Comparison of ENCODE assay signal across 8 mouse cellular contexts in genomic region chr6:47595696-47596095, GRCm38 (mm10). TPM values are rescaled to one million over a fixed set of nuclear protein-coding genes. Genes with fewer than 3 reads are reported as not detected.
DNase-seq lines count a peak whose midpoint lies in the region; ATAC-seq and TF ChIP-seq lines count a peak whose summit lies in the region.

No protein-coding gene starts in this region.

- no peak for TF ChIP-seq CTCF in hindbrain, postnatal 0 days (IDR thresholded peaks at IDR 0.05; ENCODE audit: low read depth)

- H3K36me3 ChIP-seq in kidney, embryonic 15.5 days = no peaks in the 10 kb centered on the region
- no peaks in the 10 kb centered on the region for H3K36me3 ChIP-seq in hindbrain, postnatal 0 days (ENCODE audit: insufficient read depth, low read length)
- no peaks in the 10 kb centered on the region for H3K36me3 ChIP-seq in midbrain, embryonic 13.5 days

- WGBS in kidney, embryonic 15.5 days = 2% methylated on average over 6 of the region's 6 CpGs
- 2% methylated on average over 6 of the region's 6 CpGs for WGBS in hindbrain, postnatal 0 days
- WGBS in midbrain, embryonic 13.5 days = 3% methylated on average over 6 of the region's 6 CpGs

- peak overlapping the region; percentile 92 for H3K4me3 ChIP-seq in kidney, embryonic 15.5 days (replicated peaks)
- H3K4me3 ChIP-seq in hindbrain, postnatal 0 days (ENCODE audit: low read length) = peak overlapping the region; percentile 86
- peak overlapping the region; percentile 94 for H3K4me3 ChIP-seq in midbrain, embryonic 13.5 days (replicated peaks)

- no peaks in the 10 kb centered on the region for H3K27me3 ChIP-seq in kidney, embryonic 15.5 days
- H3K27me3 ChIP-seq in hindbrain, postnatal 0 days (ENCODE audit: insufficient read depth, low read length) = no peaks in the 10 kb centered on the region
- no peaks in the 10 kb centered on the region for H3K27me3 ChIP-seq in midbrain, embryonic 13.5 days

- peak overlapping the region; percentile 81 for H3K4me2 ChIP-seq in kidney, embryonic 15.5 days
- peak overlapping the region; percentile 94 for H3K4me2 ChIP-seq in hindbrain, postnatal 0 days (ENCODE audit: low read depth, low read length)
- H3K4me2 ChIP-seq in midbrain, embryonic 13.5 days (replicated peaks) = peak overlapping the region; percentile 75

- H3K27ac ChIP-seq in kidney, embryonic 15.5 days = peak overlapping the region; percentile 98
- peak overlapping the region; percentile 97 for H3K27ac ChIP-seq in hindbrain, postnatal 0 days
- peak overlapping the region; percentile 99 for H3K27ac ChIP-seq in midbrain, embryonic 13.5 days

- H3K9ac ChIP-seq in kidney, embryonic 15.5 days = peak overlapping the region; percentile 71
- H3K9ac ChIP-seq in hindbrain, postnatal 0 days (replicated peaks; ENCODE audit: low read length) = peak overlapping the region; percentile 92
- peak overlapping the region; percentile 84 for H3K9ac ChIP-seq in midbrain, embryonic 13.5 days (replicated peaks)

- H3K9me3 ChIP-seq in kidney, embryonic 15.5 days (replicated peaks) = no peaks in the 10 kb centered on the region
- no peaks in the 10 kb centered on the region for H3K9me3 ChIP-seq in hindbrain, postnatal 0 days (ENCODE audit: low read length)
- H3K9me3 ChIP-seq in midbrain, embryonic 13.5 days = no peaks in the 10 kb centered on the region

- H3K4me1 ChIP-seq in kidney, embryonic 15.5 days = peaks cover 19% of the 10 kb centered on the region
- 0 out of 2 replicates have a peak, but pooled peaks cover 3% of the 10 kb centered on the region for H3K4me1 ChIP-seq in hindbrain, postnatal 0 days (ENCODE audit: insufficient read depth, low read length)
- peaks cover 28% of the 10 kb centered on the region for H3K4me1 ChIP-seq in midbrain, embryonic 13.5 days (replicated peaks)

- no peak for ATAC-seq in kidney, embryonic 15.5 days (replicated peaks; ENCODE audit: low FRiP score)
- ATAC-seq in hindbrain, postnatal 0 days = no peak
- no peak for ATAC-seq in midbrain, embryonic 13.5 days

- DNase-seq in kidney, adult 11 months = no peak
- peak; percentile 55 for DNase-seq in ES-CJ7 (ENCODE audit: low read depth, low spot score)
- DNase-seq in c-Kit-positive CD71-positive TER-119-negative erythroid progenitor cells, embryonic 14.5 days (ENCODE audit: low read depth) = peak; percentile 43
- peak; percentile 20 for DNase-seq in hindbrain, postnatal 0 days (ENCODE audit: low spot score)
- DNase-seq in ovary, postnatal 36 days (ENCODE audit: low spot score) = no peak
- no peak for DNase-seq in frontal cortex, postnatal 10 days (ENCODE audit: low spot score in 2 of 2)

RNA-seq across cellular contexts. Expression of gene Ezh2, which starts 0.6 kb away (rescaled TPM):
- 108 and 116 TPM in 2 replicates for polyA plus RNA-seq in kidney, embryonic 15.5 days (2015; fragmentation: Nextera tagmentation; extraction: Ambion mirVana)
- total RNA-seq in hindbrain, postnatal 0 days (2014; rRNA removed) = 23.1 and 25.8 TPM in 2 replicates
- 32.0 and 37.1 TPM in 2 replicates for polyA plus RNA-seq in hindbrain, postnatal 0 days (2015; fragmentation: Nextera tagmentation; extraction: Ambion mirVana)
- 150 and 153 TPM in 2 replicates for polyA plus RNA-seq in midbrain, embryonic 13.5 days (2015; fragmentation: Nextera tagmentation; extraction: Ambion mirVana)

Comparison
In these comparisons a context has a peak if more than half of its experiments do, and no peak if none do; other contexts are left out.
1. DNase-seq: peak in ES-CJ7 (single experiment), c-Kit-positive CD71-positive TER-119-negative erythroid progenitor cells, embryonic 14.5 days (single experiment) and hindbrain, postnatal 0 days (single experiment); none in kidney, adult 11 months (single experiment), ovary, postnatal 36 days (single experiment) and frontal cortex, postnatal 10 days (0 of 2).
2. Peak in every context shown above with its lines, with median percentiles within 50 percentile points of each other: H3K27ac ChIP-seq, H3K4me2 ChIP-seq, H3K4me3 ChIP-seq and H3K9ac ChIP-seq.